Mouse (Mus musculus): ENCODE measurements around the gene Gdi2. TPM values are rescaled to one million over a fixed set of nuclear protein-coding genes. Genes with fewer than 3 reads are reported as not detected.

The Gdi2 gene
- polyA plus RNA-seq, 1 experiment, result 149 TPM

- peaks cover 68% of the 10 kb centered on the region for H3K4me1 ChIP-seq
- no peaks in the 10 kb centered on the region for H3K27me3 ChIP-seq (replicated peaks)
- peaks cover 85% of the 10 kb centered on the region for H3K36me3 ChIP-seq (replicated peaks; ENCODE audit: low read length)
- TF ChIP-seq GATA1 (IDR thresholded peaks at IDR 0.05; ENCODE audit: borderline replicate concordance, low read length), result no peak
- no peak for TF ChIP-seq FLI1 (IDR thresholded peaks at IDR 0.05; ENCODE audit: low read length)
- H3K4me3 ChIP-seq (replicated peaks), result no peak overlapping the region
- no peaks in the 10 kb centered on the region for H3K9me3 ChIP-seq
Observed at GRCm38 (mm10) chr13:3547410-3547809, 9.5 kb downstream of the Gdi2 start.

GRCm38 (mm10) chr13:3547856-3548255 is 10.0 kb downstream of the Gdi2 start:
- Histone ChIP-seq H3K36me3 (replicated peaks; ENCODE audit: low read length) (peaks cover 85% of the 10 kb centered on the region), H3K4me1 (peaks cover 68% of the 10 kb centered on the region), H3K9me3 (no peaks in the 10 kb centered on the region), H3K27me3 (replicated peaks) (no peaks in the 10 kb centered on the region), H3K4me3 (replicated peaks) (peak overlapping the region; percentile 69)
- TF ChIP-seq GATA1 (IDR thresholded peaks at IDR 0.05; ENCODE audit: borderline replicate concordance, low read length) (no peak), FLI1 (IDR thresholded peaks at IDR 0.05; ENCODE audit: low read length) (no peak)

DNA sequence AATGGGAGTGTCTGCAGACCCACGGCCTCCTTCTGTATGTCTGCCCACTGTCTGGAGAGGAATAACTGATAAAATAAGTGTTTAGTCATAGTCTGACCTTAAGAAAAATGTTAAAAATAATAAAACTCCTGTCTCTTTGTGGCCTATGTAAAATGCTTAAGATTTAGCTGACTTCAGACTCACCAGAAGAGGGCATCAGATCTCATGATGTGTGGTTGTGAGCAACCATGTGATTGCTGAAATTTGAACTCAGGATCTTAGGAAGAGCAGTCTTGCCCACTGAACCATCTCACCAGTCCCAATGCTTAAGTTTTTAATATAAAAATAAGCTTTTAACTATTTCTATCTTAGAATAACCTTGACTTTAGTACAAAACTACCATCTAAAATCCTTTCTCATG is 25.3 kb downstream of the Gdi2 start:
- Histone ChIP-seq H3K4me3 (replicated peaks) (no peak overlapping the region), H3K36me3 (replicated peaks; ENCODE audit: low read length) (peaks cover 93% of the 10 kb centered on the region), H3K9me3 (no peaks in the 10 kb centered on the region), H3K4me1 (peaks cover 11% of the 10 kb centered on the region; the same call in 1 of the 2 replicates), H3K27me3 (replicated peaks) (no peaks in the 10 kb centered on the region)
- no peak for TF ChIP-seq FLI1 (IDR thresholded peaks at IDR 0.05; ENCODE audit: low read length)
- TF ChIP-seq GATA1 (IDR thresholded peaks at IDR 0.05; ENCODE audit: borderline replicate concordance, low read length), result no peak

DNA sequence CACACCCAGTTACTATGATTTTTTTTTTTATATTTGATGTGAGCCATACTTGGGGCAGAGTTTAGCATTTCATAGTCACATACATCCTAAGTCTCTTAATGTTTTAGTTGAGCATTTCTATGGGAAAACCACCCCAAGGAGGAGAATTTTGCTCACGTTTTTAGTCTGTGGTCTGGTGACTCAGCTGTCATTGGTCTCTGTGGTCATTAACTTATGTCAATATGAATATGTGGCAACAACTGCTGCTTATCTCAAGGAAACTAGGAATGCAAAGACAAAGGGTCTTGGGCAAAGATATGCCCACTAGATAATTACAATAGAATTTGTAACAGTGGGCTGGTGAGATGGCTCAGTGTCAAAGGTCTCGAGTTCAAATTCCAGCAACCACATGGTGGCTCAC is 26.1 kb downstream of the Gdi2 start:
- Histone ChIP-seq H3K9me3 (no peaks in the 10 kb centered on the region), H3K27me3 (replicated peaks) (no peaks in the 10 kb centered on the region), H3K4me1 (peaks cover 12% of the 10 kb centered on the region; the same call in 1 of the 2 replicates), H3K4me3 (replicated peaks) (no peak overlapping the region), H3K36me3 (replicated peaks; ENCODE audit: low read length) (peaks cover 93% of the 10 kb centered on the region)
- TF ChIP-seq FLI1 (IDR thresholded peaks at IDR 0.05; ENCODE audit: low read length) (no peak), GATA1 (IDR thresholded peaks at IDR 0.05; ENCODE audit: borderline replicate concordance, low read length) (no peak)

- Histone ChIP-seq H3K9me3 (no peaks in the 10 kb centered on the region), H3K36me3 (replicated peaks; ENCODE audit: low read length) (peaks cover 86% of the 10 kb centered on the region), H3K27me3 (replicated peaks) (no peaks in the 10 kb centered on the region), H3K4me3 (replicated peaks) (no peak overlapping the region), H3K4me1 (peaks cover 5% of the 10 kb centered on the region; the same call in 1 of the 2 replicates)
- no peak for TF ChIP-seq GATA1 (IDR thresholded peaks at IDR 0.05; ENCODE audit: borderline replicate concordance, low read length)
- TF ChIP-seq FLI1 (IDR thresholded peaks at IDR 0.05; ENCODE audit: low read length), result no peak
Observed at GRCm38 (mm10) chr13:3590789-3591188, 52.9 kb downstream of the Gdi2 start.

DNA sequence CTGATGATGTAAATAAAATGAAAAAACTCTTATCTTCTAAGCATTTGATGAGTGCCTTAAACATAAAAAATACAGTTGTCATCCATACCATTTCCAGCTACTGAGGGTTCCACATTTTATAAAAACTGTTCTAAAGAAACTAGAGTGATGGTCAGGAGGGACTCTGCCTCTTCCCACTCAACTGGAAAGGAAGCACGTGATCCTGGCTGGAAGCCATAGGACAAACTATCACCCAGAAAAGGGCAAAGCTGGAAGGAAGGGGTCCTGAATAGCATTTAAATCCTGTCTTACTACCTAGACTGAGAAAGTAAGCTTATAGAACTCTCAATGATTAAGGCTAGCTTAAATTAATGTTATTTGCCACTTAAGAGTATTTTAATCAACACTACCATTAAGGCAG is 56.4 kb downstream of the Gdi2 start:
- H3K36me3 ChIP-seq (replicated peaks; ENCODE audit: low read length), result peaks cover 90% of the 10 kb centered on the region
- H3K27me3 ChIP-seq (replicated peaks), result no peaks in the 10 kb centered on the region
- no peaks in the 10 kb centered on the region for H3K9me3 ChIP-seq
- no peak for TF ChIP-seq FLI1 (IDR thresholded peaks at IDR 0.05; ENCODE audit: low read length)
- TF ChIP-seq GATA1 (IDR thresholded peaks at IDR 0.05; ENCODE audit: borderline replicate concordance, low read length), result no peak
- peaks cover 5% of the 10 kb centered on the region; the same call in 1 of the 2 replicates for H3K4me1 ChIP-seq
- no peak overlapping the region for H3K4me3 ChIP-seq (replicated peaks)

DNA sequence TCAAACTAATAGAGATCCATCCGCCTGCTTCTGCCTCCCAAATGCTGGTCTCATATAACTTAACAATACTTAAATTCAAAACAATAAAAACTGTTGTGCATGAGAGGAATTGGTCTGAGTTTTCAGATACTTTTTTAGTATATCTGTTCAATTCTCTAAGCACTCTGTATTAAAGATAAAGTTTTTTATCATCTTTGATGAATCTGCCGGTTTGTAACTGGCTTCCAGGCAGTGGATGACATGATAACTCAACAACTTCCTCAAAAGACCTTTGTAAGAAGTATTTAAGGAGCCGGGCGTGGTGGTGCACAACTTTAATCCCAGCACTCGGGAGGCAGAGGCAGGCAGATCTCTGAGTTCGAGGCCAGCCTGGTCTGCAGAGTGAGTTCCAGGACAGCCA is 58.4 kb downstream of the Gdi2 start:
- Histone ChIP-seq H3K36me3 (replicated peaks; ENCODE audit: low read length) (peaks cover 83% of the 10 kb centered on the region), H3K4me1 (peaks cover 5% of the 10 kb centered on the region; the same call in 1 of the 2 replicates), H3K27me3 (replicated peaks) (no peaks in the 10 kb centered on the region), H3K4me3 (replicated peaks) (no peak overlapping the region), H3K9me3 (no peaks in the 10 kb centered on the region)
- TF ChIP-seq FLI1 (IDR thresholded peaks at IDR 0.05; ENCODE audit: low read length) (no peak), GATA1 (IDR thresholded peaks at IDR 0.05; ENCODE audit: borderline replicate concordance, low read length) (no peak)

DNA sequence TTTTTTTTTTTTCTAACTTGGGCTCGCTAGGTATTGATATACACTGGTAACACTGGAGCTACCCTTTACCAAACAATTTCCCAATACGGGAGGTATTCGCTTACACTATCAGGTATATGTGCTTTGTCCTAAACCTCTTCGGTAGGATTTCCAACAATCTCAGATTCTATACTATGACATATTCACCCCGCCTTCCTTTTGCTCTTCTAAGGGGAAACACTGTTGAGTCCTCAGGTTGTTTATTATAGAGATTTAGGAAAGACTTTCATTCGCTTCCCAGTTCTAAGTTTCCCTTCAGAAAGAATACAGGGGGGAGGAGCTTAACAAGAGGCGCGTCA is 71.9 kb downstream of the Gdi2 start:
- Histone ChIP-seq H3K27me3 (replicated peaks) (no peaks in the 10 kb centered on the region), H3K9me3 (peaks cover 8% of the 10 kb centered on the region), H3K4me1 (peaks cover 10% of the 10 kb centered on the region; the same call in 1 of the 2 replicates), H3K4me3 (replicated peaks) (peak overlapping the region; percentile 100), H3K36me3 (replicated peaks; ENCODE audit: low read length) (no peaks in the 10 kb centered on the region)
- no peak for TF ChIP-seq FLI1 (IDR thresholded peaks at IDR 0.05; ENCODE audit: low read length)
- TF ChIP-seq GATA1 (IDR thresholded peaks at IDR 0.05; ENCODE audit: borderline replicate concordance, low read length), result no peak

- no peak for TF ChIP-seq GATA1 (IDR thresholded peaks at IDR 0.05; ENCODE audit: borderline replicate concordance, low read length)
- TF ChIP-seq FLI1 (IDR thresholded peaks at IDR 0.05; ENCODE audit: low read length), result no peak
- peaks cover 10% of the 10 kb centered on the region for H3K9me3 ChIP-seq
- H3K4me1 ChIP-seq, result peaks cover 10% of the 10 kb centered on the region; the same call in 1 of the 2 replicates
- no peaks in the 10 kb centered on the region for H3K27me3 ChIP-seq (replicated peaks)
- H3K4me3 ChIP-seq (replicated peaks), result peak overlapping the region; percentile 100
- no peaks in the 10 kb centered on the region for H3K36me3 ChIP-seq (replicated peaks; ENCODE audit: low read length)
Observed at GRCm38 (mm10) chr13:3610118-3610794, 72.4 kb downstream of the Gdi2 start.

- Histone ChIP-seq H3K4me3 (replicated peaks) (peak within 1 kb of the TSS; percentile 100), H3K4me1 (peaks cover 10% of the 10 kb centered on the region; the same call in 1 of the 2 replicates), H3K9me3 (peaks cover 10% of the 10 kb centered on the region), H3K36me3 (replicated peaks; ENCODE audit: low read length) (no peaks in the 10 kb centered on the region), H3K27me3 (replicated peaks) (no peaks in the 10 kb centered on the region)
- no peak for TF ChIP-seq GATA1 (IDR thresholded peaks at IDR 0.05; ENCODE audit: borderline replicate concordance, low read length)
- peak; percentile 52 for TF ChIP-seq FLI1 (IDR thresholded peaks at IDR 0.05; ENCODE audit: low read length)
Observed at GRCm38 (mm10) chr13:3610795-3611438, 73.1 kb downstream of the Gdi2 start, which contains the start of gene Fam208b. Fam208b (minus strand) TSS chr13:3611108.

Other genes with a start within 250 kb of the Gdi2 start
- gene Fam208b, start 73.0 kb downstream of the Gdi2 start, polyA plus RNA-seq (2012; ENCODE audit: insufficient read depth, low replicate concordance), result 0.85 TPM in 1 of 2 replicates, not detected in the other
- 1.1 TPM in 1 of 2 replicates, not detected in the other for gene Asb13, start 96.0 kb downstream of the Gdi2 start, polyA plus RNA-seq (2012; ENCODE audit: insufficient read depth, low replicate concordance)